Mouse (Mus musculus) embryonic fibroblast, embryonic 13.5 days (primary cell): ENCODE results near the gene Zfp282. TPM values are rescaled to one million over a fixed set of nuclear protein-coding genes. Genes with fewer than 3 reads are reported as not detected.

ENCODE experiments used
- H3K27ac ChIP-seq: 2 replicates; pipeline ENCODE4 v1.5.1; 2012; ENCODE audit warnings: low read length, control low read depth, inconsistent platforms; ENCODE audit not compliant: insufficient read depth
- H3K4me1 ChIP-seq: 2 replicates; pipeline ENCODE4 v1.6.1; 2011; ENCODE audit warnings: low read length; ENCODE audit not compliant: control insufficient read depth, insufficient read depth
- H3K4me3 ChIP-seq: 2 replicates; pipeline ENCODE4 v1.5.1; 2011; ENCODE audit warnings: mild to moderate bottlenecking, control low read depth, low read length; ENCODE audit not compliant: insufficient read depth
- CTCF ChIP-seq: IDR thresholded peaks from 2 replicates; pipeline ENCODE4 v1.5.1; 2011; ENCODE audit warnings: mild to moderate bottlenecking, control low read depth, low read length, moderate library complexity, borderline replicate concordance; ENCODE audit not compliant: insufficient read depth
- POLR2A ChIP-seq: IDR thresholded peaks from 2 replicates; pipeline ENCODE4 v1.6.1; 2011; ENCODE audit warnings: low read depth, mild to moderate bottlenecking, control low read depth, low read length, moderate library complexity
- polyA plus RNA-seq: library from polyadenylated mRNA; stranded (reverse); fragments of >200 nt; gene quantifications from 2 replicates; pipeline ENCODE4 v1.2.4, GENCODE M21; 2011; ENCODE audit warnings: low read depth; ENCODE audit not compliant: missing spikeins, insufficient read length

The Zfp282 gene
- polyA plus RNA-seq, 1 experiment: 9.6 TPM

DNA sequence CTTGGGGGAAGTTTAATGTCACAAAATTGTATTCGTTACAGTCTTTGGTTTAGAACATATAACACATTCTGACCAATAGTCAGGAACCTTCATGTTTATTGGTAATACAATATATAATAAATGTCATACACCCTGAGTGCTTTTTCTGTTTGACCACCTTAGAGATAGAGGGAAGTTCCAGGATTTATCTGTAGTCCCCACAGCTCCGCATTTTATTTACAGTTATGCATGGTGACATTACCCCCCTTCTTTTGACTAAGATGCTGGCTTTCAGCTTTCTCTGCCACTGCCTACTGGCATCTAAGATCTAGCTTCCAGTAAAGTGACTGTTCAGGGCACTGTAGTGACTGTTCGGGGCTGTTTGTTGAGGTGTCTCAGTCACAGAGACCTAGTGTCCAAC lies 77.4 kb downstream of the Zfp282 start:
- Histone ChIP-seq H3K4me3 (no peak overlapping the region), H3K27ac (no peak overlapping the region), H3K4me1 (no peaks in the 10 kb centered on the region; the same call in 1 of the 2 replicates)
- TF ChIP-seq POLR2A (no peak), CTCF (no peak)

DNA sequence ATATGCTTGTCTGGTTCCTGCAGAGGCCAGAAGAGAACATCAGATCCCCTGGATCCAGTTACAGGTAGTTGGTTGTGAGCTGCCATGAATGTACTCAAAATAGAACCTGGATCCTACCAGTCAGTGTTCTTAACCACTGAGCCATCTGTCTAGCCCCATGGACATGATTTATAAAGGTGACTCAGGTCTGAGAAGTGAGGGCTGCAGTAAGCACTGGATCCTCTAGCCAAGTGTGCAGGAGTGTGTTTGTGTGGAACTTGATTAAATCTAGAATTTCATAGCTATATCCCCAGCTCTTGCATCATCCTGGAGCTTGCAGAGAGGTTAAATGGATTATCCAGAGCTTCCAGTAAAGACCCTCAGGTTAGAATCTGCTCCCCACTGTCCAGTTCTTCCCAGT lies 80.8 kb downstream of the Zfp282 start:
- TF ChIP-seq POLR2A: no peak
- H3K4me3 ChIP-seq: no peak overlapping the region

More for the DNA sequence above, 80.8 kb downstream of the Zfp282 start:
- H3K4me1 ChIP-seq: no peaks in the 10 kb centered on the region; the same call in 1 of the 2 replicates
- no peak overlapping the region for H3K27ac ChIP-seq

Other genes with a start within 250 kb of the Zfp282 start
- 324 and 337 TPM in 2 replicates for gene Pdia4, start 63.8 kb upstream of the Zfp282 start, polyA plus RNA-seq
- 0.60 and 0.72 TPM in 2 replicates for gene Zfp786, start 46.3 kb upstream of the Zfp282 start, polyA plus RNA-seq
- 6.4 and 8.1 TPM in 2 replicates for gene Zfp398, start 41.5 kb upstream of the Zfp282 start, polyA plus RNA-seq
- gene Zfp212, start 43.3 kb downstream of the Zfp282 start, polyA plus RNA-seq: 8.5 and 8.9 TPM in 2 replicates
- gene Zfp956, start 76.2 kb downstream of the Zfp282 start, polyA plus RNA-seq: 3.7 and 4.2 TPM in 2 replicates
- 26.4 and 28.1 TPM in 2 replicates for gene Zfp777, start 171.7 kb downstream of the Zfp282 start, polyA plus RNA-seq
- 19.2 and 21.1 TPM in 2 replicates for gene Zfp746, start 209.4 kb downstream of the Zfp282 start, polyA plus RNA-seq